Mouse (Mus musculus): ENCODE measurements around the gene Clmp. TPM values are rescaled to one million over a fixed set of nuclear protein-coding genes. Genes with fewer than 3 reads are reported as not detected.
"Not testable (repeated sequence)": the region's sequence is repeated elsewhere in the genome, so short reads cannot be mapped to it uniquely, and the experiment has no call there.

The Clmp gene
- polyA plus RNA-seq, 1 experiment = 4.1 TPM

DNA sequence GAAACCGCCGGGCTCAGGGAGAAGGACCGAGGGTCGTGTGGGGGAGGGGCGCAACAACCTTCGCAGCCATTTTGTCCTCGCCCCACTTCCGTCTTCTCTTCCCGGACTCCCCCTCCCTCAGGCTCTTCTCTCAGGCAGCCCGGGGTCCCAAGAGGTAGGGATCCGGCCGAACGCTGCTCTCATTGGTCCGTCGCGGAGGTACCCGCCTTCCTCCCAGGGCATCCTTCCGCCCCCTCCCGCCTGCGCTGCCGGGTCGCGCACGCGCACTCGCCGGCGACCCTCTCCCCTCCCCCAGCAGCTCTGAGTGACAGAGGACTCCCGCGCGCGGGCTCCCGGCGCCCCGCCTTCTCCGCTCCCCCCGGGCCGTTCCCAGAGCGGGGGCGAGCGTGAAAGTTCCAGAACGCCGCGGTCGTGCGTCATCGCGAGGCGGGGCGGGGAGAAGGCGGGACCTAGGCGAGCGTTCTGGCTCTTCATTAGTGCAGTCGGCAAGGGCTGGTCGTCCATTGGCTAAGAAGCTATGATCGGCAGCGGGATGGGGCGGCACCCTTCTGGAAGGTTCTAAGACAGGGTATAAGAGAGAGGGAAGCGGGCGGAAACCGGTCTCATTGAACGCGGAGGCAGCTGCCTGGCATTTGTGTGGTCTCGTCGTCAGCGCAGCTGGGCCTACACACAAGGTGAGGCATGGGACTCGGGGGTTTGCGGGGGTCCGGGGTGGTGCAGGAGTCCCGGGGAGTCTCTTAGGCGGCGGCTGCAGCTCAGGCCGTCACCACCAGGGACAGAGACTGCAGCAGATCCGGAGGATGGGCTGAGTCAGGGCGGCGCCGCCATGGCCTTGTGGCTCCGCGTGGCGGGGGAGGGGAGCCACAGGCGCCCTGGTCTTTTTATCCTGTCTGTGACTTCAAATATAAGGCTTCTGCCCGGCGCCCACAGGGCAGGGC is 115.2 kb downstream of the Clmp start, which contains the start of gene Hspa8:
TSS of gene Hspa8 (plus strand) at position 310 of the 938 bp plus-strand sequence.
- H3K4me3 ChIP-seq (replicated peaks; ENCODE audit: control insufficient read depth, low read depth, low read length) = peak within 1 kb of the TSS; percentile 99
- WGBS = under 1% methylated on average over 82 of the region's 83 CpGs
- peak within 1 kb of the TSS; percentile 97 for H3K27ac ChIP-seq (ENCODE audit: control insufficient read depth, insufficient read depth, low read depth, low read length, poor library complexity)
- peaks cover 3% of the 10 kb centered on the region; the same call in 1 of the 2 replicates for H3K4me1 ChIP-seq (ENCODE audit: control insufficient read depth, insufficient read depth, low read length)
- TF ChIP-seq CTCF (IDR thresholded peaks at IDR 0.05; ENCODE audit: control insufficient read depth, insufficient read depth, low read length) = peak; percentile 22; the same call in 1 of the 2 replicates
- TF ChIP-seq POLR2A (IDR thresholded peaks at IDR 0.05; ENCODE audit: borderline replicate concordance, control insufficient read depth, low read depth, low read length) = peak; percentile 100

DNA sequence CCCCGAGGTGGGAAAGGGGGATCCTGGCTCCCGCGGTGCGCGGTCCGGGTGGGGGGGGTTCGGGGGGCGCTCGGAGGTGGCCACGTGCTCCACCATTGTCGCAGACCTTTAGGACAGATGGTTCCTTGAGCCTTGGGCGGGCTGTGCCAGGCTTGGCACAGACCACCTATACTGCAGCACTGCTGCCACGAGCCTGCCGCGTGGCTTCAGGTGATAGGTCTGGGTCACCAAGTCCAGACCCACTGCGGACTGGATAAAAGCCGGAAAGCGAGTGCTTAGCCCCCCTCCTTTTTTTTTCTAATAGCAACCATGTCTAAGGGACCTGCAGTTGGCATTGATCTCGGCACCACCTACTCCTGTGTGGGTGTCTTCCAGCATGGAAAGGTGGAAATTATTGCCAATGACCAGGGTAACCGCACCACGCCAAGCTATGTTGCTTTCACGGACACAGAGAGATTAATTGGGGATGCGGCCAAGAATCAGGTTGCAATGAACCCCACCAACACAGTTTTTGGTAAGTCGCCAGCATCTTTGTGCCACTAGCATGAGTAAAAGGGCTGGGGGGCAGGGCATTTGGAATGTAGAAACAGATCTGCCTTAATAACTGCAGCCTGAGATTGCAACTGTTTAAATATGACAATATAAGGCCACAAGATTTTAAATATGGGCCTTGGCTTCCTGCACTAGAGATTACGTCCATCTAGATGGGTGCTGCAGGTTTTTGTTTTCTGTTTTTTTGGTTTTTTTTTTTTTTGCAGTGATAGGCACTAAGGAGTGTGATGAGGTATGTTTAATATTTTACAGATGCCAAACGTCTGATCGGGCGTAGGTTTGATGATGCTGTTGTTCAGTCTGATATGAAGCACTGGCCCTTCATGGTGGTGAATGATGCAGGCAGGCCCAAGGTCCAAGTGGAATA is 116.1 kb downstream of the Clmp start:
- 1% methylated on average over 28 of the region's 28 CpGs for WGBS
- H3K4me1 ChIP-seq (ENCODE audit: control insufficient read depth, insufficient read depth, low read length) = not testable (repeated sequence)
- Histone ChIP-seq H3K4me3 (replicated peaks; ENCODE audit: control insufficient read depth, low read depth, low read length) (peak overlapping the region; percentile 99), H3K27ac (ENCODE audit: control insufficient read depth, insufficient read depth, low read depth, low read length, poor library complexity) (peak overlapping the region; percentile 94)

DNA sequence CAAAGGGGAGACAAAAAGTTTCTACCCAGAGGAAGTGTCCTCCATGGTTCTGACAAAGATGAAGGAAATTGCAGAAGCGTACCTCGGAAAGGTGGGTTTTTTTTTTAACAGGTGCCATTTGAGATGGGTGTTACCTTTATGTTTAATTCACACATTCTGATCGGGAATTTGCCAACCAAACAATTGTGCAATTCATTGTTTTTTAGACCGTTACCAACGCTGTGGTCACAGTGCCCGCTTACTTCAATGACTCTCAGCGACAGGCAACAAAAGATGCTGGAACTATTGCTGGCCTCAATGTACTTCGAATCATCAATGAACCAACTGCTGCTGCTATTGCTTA is 116.7 kb downstream of the Clmp start:
- 3% methylated on average over 8 of the region's 8 CpGs for WGBS
- not testable (repeated sequence) for H3K4me1 ChIP-seq (ENCODE audit: control insufficient read depth, insufficient read depth, low read length); H3K27ac ChIP-seq (ENCODE audit: control insufficient read depth, insufficient read depth, low read depth, low read length, poor library complexity)
- peak overlapping the region; percentile 32 for H3K4me3 ChIP-seq (replicated peaks; ENCODE audit: control insufficient read depth, low read depth, low read length)

DNA sequence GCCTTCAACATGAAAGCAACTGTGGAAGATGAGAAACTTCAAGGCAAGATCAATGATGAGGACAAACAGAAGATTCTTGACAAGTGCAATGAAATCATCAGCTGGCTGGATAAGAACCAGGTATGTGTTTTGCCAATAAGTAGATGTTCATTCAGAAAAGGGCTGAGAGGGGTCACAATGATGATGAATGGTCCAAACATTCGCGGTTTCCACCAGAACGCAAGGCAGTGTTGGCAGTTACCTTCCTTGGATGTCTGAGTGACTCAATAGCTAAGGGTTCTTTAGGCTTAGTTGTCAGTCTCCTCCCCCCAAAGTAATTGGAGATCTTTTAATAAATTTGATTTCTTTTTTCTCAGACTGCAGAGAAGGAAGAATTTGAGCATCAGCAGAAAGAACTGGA is 118.8 kb downstream of the Clmp start:
- not testable (repeated sequence) for H3K27ac ChIP-seq (ENCODE audit: control insufficient read depth, insufficient read depth, low read depth, low read length, poor library complexity)

DNA sequence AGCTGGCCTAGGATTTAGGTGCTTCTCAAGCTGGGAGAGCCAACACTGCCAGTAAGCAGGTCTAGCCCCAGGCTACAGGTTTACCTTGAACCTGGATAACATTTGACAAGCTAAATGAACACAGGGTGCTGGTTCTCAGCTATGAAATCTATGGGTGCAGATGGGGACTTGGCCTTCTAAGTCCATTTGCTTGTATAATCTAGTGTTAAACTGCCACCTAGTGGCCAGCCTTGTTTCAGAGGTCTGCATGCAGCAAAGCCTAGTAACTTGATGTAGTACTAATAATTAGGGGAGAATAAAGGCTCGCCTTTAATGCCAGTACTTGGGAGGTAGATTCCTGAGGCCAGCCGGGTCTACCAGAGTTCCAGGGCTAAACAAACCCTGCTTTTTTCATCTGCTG is 119.5 kb downstream of the Clmp start:
- H3K27ac ChIP-seq (ENCODE audit: control insufficient read depth, insufficient read depth, low read depth, low read length, poor library complexity) = no peak overlapping the region
- no peaks in the 10 kb centered on the region for H3K4me1 ChIP-seq (ENCODE audit: control insufficient read depth, insufficient read depth, low read length)
- WGBS = 61% methylated on average over 2 of the region's 2 CpGs
- no peak overlapping the region for H3K4me3 ChIP-seq (replicated peaks; ENCODE audit: control insufficient read depth, low read depth, low read length)
- TF ChIP-seq POLR2A (IDR thresholded peaks at IDR 0.05; ENCODE audit: borderline replicate concordance, control insufficient read depth, low read depth, low read length) = no peak
- peak; percentile 25 for TF ChIP-seq CTCF (IDR thresholded peaks at IDR 0.05; ENCODE audit: control insufficient read depth, insufficient read depth, low read length)

More for the DNA sequence above, 118.8 kb downstream of the Clmp start:
- not testable (repeated sequence) for H3K4me1 ChIP-seq (ENCODE audit: control insufficient read depth, insufficient read depth, low read length); H3K4me3 ChIP-seq (replicated peaks; ENCODE audit: control insufficient read depth, low read depth, low read length)
- WGBS = 71% methylated on average over 3 of the region's 3 CpGs

DNA sequence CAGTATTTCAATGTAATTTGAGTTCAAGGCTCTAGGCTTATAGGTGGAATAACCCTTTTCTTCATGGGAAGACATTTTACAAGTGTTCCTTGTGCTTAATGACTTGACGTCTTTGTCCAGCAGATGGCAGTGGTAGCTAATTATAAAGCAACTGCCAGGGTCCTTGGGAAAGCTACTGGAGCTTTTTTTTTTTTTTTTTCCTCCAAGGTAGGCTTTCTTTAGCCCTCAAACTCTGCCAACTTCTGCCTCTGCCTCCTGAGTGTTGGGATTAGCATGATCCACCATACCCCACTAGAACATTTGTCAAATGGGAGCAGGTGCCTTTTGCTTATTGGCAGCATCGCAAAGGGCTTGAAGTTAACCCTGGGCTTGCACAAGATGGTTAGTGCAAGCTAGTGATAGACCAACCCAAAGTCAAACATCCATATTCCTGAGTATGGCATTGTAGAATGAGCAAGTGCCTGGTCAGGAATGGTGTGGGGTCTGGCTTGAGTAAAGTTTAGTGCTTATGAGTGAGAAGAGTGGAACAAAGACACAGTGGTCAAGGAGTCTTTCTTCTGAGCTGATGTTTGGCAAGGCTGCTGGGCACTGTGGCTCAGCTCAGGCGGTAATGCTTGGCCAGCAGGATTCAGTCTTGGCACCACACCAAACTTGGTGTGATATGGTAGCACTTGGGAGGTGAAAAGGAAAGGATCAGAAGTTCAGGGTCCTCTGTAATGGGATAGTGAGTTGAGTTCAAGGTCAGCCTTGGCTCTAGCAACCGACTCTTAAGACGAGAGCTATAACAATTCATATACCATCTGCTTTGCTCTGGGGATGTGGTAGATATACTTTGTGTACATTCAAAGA is 120.9 kb downstream of the Clmp start:
- no peaks in the 10 kb centered on the region for H3K4me1 ChIP-seq (ENCODE audit: control insufficient read depth, insufficient read depth, low read length)
- H3K27ac ChIP-seq (ENCODE audit: control insufficient read depth, insufficient read depth, low read depth, low read length, poor library complexity) = no peak overlapping the region
- WGBS = 54% methylated on average over 5 of the region's 5 CpGs
- no peak for TF ChIP-seq POLR2A (IDR thresholded peaks at IDR 0.05; ENCODE audit: borderline replicate concordance, control insufficient read depth, low read depth, low read length)
- no peak for TF ChIP-seq CTCF (IDR thresholded peaks at IDR 0.05; ENCODE audit: control insufficient read depth, insufficient read depth, low read length)
- no peak overlapping the region for H3K4me3 ChIP-seq (replicated peaks; ENCODE audit: control insufficient read depth, low read depth, low read length)

DNA sequence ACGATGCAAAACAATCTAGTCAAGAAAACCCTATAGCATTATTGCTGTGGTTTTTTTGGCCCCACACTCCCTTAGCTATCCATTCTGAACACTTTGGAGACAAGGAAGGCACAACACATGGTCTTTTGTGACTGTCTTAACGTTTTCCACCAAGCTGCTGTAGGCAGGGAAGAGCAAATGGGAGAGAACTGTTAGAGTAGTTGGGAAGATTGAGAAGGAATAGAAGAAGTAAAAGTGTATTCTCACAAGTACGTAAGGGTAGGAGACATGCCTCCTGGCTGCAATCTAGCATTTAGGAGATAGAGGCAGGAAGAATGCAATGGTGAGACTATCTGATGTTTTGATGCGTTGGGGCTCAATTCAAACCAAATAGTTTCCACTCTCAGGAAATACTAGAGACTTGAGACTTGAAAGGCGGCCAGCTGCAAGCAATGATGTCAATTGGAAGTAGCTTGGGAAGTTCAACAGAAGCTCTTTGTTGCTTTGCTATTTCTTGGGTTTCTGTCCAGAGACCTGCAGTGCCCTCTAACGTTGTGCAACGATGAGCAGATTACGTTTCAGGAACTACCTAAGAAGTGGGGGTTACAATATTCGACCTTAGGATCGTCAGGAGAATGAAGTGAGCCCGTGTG is 121.6 kb downstream of the Clmp start:
- TF ChIP-seq POLR2A (IDR thresholded peaks at IDR 0.05; ENCODE audit: borderline replicate concordance, control insufficient read depth, low read depth, low read length) = no peak
- no peak for TF ChIP-seq CTCF (IDR thresholded peaks at IDR 0.05; ENCODE audit: control insufficient read depth, insufficient read depth, low read length)
- H3K27ac ChIP-seq (ENCODE audit: control insufficient read depth, insufficient read depth, low read depth, low read length, poor library complexity) = no peak overlapping the region
- H3K4me3 ChIP-seq (replicated peaks; ENCODE audit: control insufficient read depth, low read depth, low read length) = no peak overlapping the region
- no peaks in the 10 kb centered on the region for H3K4me1 ChIP-seq (ENCODE audit: control insufficient read depth, insufficient read depth, low read length)
- 24% methylated on average over 11 of the region's 11 CpGs for WGBS
